Mouse (Mus musculus): ENCODE data around the gene Fpr2. TPM values are rescaled to one million over a fixed set of nuclear protein-coding genes. Genes with fewer than 3 reads are reported as not detected.

Fpr2 gene
- not detected for polyA plus RNA-seq (2014; fragmentation: Illumina TruSeq; extraction: RNeasy Lipid Tissue Mini Kit (QIAGEN cat#74804); ENCODE audit: low read depth, low replicate concordance)

GRCm38 (mm10) chr17:17887774-17888248, at the start of gene Fpr2, which contains the start of gene Fpr3:
Gene Fpr2 (plus strand): TSS chr17:17887824.
Gene Fpr3 (plus strand): TSS chr17:17887852.

GRCm38 (mm10) chr17:17855064-17855838, 32.4 kb upstream of the Fpr2 start, which contains the start of gene Has1:
Gene Has1 (minus strand): TSS chr17:17855205.

GRCm38 (mm10) chr17:17883840-17884239, 3.8 kb upstream of the Fpr2 start, which contains the start of gene Fpr1:
Gene Fpr1 (minus strand): TSS chr17:17883940.

Other genes starting within 250 kb of the Fpr2 start
- not detected for gene Vmn2r90, start 184.1 kb upstream of the Fpr2 start, polyA plus RNA-seq (2014; fragmentation: Illumina TruSeq; extraction: RNeasy Lipid Tissue Mini Kit (QIAGEN cat#74804); ENCODE audit: low read depth, low replicate concordance)
- gene Spaca6, start 60.7 kb upstream of the Fpr2 start, polyA plus RNA-seq (2014; fragmentation: Illumina TruSeq; extraction: RNeasy Lipid Tissue Mini Kit (QIAGEN cat#74804); ENCODE audit: low read depth, low replicate concordance): 23.9 TPM
- gene Has1, start 32.6 kb upstream of the Fpr2 start, polyA plus RNA-seq (2014; fragmentation: Illumina TruSeq; extraction: RNeasy Lipid Tissue Mini Kit (QIAGEN cat#74804); ENCODE audit: low read depth, low replicate concordance): not detected
- gene Fpr1, start 3.9 kb upstream of the Fpr2 start, polyA plus RNA-seq (2014; fragmentation: Illumina TruSeq; extraction: RNeasy Lipid Tissue Mini Kit (QIAGEN cat#74804); ENCODE audit: low read depth, low replicate concordance): not detected
- gene Fpr3, start within 50 bp of the Fpr2 start, polyA plus RNA-seq (2014; fragmentation: Illumina TruSeq; extraction: RNeasy Lipid Tissue Mini Kit (QIAGEN cat#74804); ENCODE audit: low read depth, low replicate concordance): not detected
- gene Fpr-rs4, start 133.9 kb downstream of the Fpr2 start, polyA plus RNA-seq (2014; fragmentation: Illumina TruSeq; extraction: RNeasy Lipid Tissue Mini Kit (QIAGEN cat#74804); ENCODE audit: low read depth, low replicate concordance): not detected
- gene Vmn2r124, start 161.6 kb downstream of the Fpr2 start, polyA plus RNA-seq (2014; fragmentation: Illumina TruSeq; extraction: RNeasy Lipid Tissue Mini Kit (QIAGEN cat#74804); ENCODE audit: low read depth, low replicate concordance): not detected
- gene Vmn2r91, start 197.2 kb downstream of the Fpr2 start, polyA plus RNA-seq (2014; fragmentation: Illumina TruSeq; extraction: RNeasy Lipid Tissue Mini Kit (QIAGEN cat#74804); ENCODE audit: low read depth, low replicate concordance): not detected

All from kidney, adult 10 weeks (tissue).